Mouse (Mus musculus): Measurements from ENCODE around the gene Uggt2.

DNA sequence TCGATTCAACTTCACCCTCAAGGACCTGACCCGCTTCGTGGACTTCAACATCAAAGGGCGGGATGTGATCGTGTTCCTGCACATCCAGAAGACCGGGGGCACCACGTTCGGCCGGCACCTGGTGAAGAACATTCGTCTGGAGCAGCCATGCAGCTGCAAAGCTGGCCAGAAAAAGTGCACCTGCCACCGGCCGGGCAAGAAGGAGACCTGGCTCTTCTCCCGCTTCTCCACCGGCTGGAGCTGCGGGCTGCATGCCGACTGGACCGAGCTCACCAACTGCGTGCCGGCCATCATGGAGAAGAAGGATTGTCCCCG lies 39.5 kb upstream of the Uggt2 start:
- TF ChIP-seq GATA1 (IDR thresholded peaks at IDR 0.05; ENCODE audit: borderline replicate concordance, low read length) (no peak), FLI1 (IDR thresholded peaks at IDR 0.05; ENCODE audit: low read length) (no peak)

Data from megakaryocyte, embryonic 14.5 days (primary cell).